Mouse (Mus musculus) heart, postnatal 0 days (tissue): Measurements from ENCODE around the gene Efcab12.

Source experiments
- CTCF ChIP-seq: IDR thresholded peaks from 2 replicates; pipeline ENCODE4 v1.5.1; 2016; ENCODE audit warnings: antibody characterized with exemption, control low read depth, low read depth
- EP300 ChIP-seq: IDR thresholded peaks from 2 replicates; pipeline ENCODE4 v1.6.1; 2016; ENCODE audit warnings: antibody characterized with exemption, low read depth

GRCm38 (mm10) chr6:115775838-115776237 is 62.4 kb downstream of the Efcab12 start:
- TF ChIP-seq CTCF = no peak
- no peak; the same call in 1 of the 2 replicates for TF ChIP-seq EP300
